Mouse (Mus musculus) intestine, postnatal 0 days (tissue): ENCODE results near the gene Mroh3. TPM values are rescaled to one million over a fixed set of nuclear protein-coding genes. Genes with fewer than 3 reads are reported as not detected.

Experiments
- ATAC-seq: fragments of 200-750 bp; cut with Nextera tagmentation; 2 replicates; pipeline ENCODE4 v1.8.0; 2017; ENCODE audit warnings: mild to moderate bottlenecking, moderate TSS enrichment, moderate library complexity
- H3K27ac ChIP-seq: fragments of 300-500 bp; sonication (generic); 2 replicates; pipeline ENCODE4 v1.5.1; 2014; ENCODE audit warnings: mild to moderate bottlenecking, low read depth, low read length, moderate library complexity
- H3K27me3 ChIP-seq: fragments of 300-500 bp; sonication (generic); replicated peaks from 2 replicates; pipeline ENCODE4 v1.6.1; 2014; ENCODE audit warnings: low read length, mixed read lengths; ENCODE audit not compliant: control insufficient read depth, insufficient read depth
- H3K36me3 ChIP-seq: fragments of 300-500 bp; sonication (generic); 2 replicates; pipeline ENCODE4 v1.6.1; 2014; ENCODE audit warnings: mild to moderate bottlenecking, moderate library complexity; ENCODE audit not compliant: control insufficient read depth, insufficient read depth
- H3K4me1 ChIP-seq: fragments of 300-500 bp; sonication (generic); replicated peaks from 2 replicates; pipeline ENCODE4 v1.6.1; 2014; ENCODE audit warnings: antibody characterized with exemption, low read length, mixed read lengths; ENCODE audit not compliant: control insufficient read depth, insufficient read depth
- H3K4me2 ChIP-seq: fragments of 300-500 bp; sonication (generic); replicated peaks from 2 replicates; pipeline ENCODE4 v1.6.1; 2014; ENCODE audit warnings: low read depth, mild to moderate bottlenecking, moderate library complexity
- H3K4me3 ChIP-seq: fragments of 300-500 bp; sonication (generic); 2 replicates; pipeline ENCODE4 v1.5.1; 2014; ENCODE audit warnings: low read depth, low read length
- H3K9ac ChIP-seq: fragments of 300-500 bp; sonication (generic); 2 replicates; pipeline ENCODE4 v1.6.1; 2014; ENCODE audit warnings: mild to moderate bottlenecking, low read depth, low read length
- H3K9me3 ChIP-seq: fragments of 300-500 bp; sonication (generic); 2 replicates; pipeline ENCODE4 v1.6.1; 2016; ENCODE audit warnings: mixed run types; ENCODE audit not compliant: control insufficient read depth
- CTCF ChIP-seq: sonication (generic); IDR thresholded peaks from 2 replicates; pipeline ENCODE4 v1.5.1; 2016; ENCODE audit warnings: low read depth, mild to moderate bottlenecking, control low read depth, antibody characterized with exemption, moderate library complexity
- WGBS: fragments of 180-500 bp; shearing (Covaris S2); extraction: QIAGEN DNeasy Blood & Tissue Kit; methylation state at CpG from one replicate; pipeline ENCODE4 v1.1.7; 2014; 5-methylcytosine and 5-hydroxymethylcytosine counted together
- polyA plus RNA-seq: library from polyadenylated mRNA; unstranded; fragments of >200 nt; fragmentation: Nextera tagmentation; extraction: Ambion mirVana; gene quantifications from 2 replicates; pipeline ENCODE4 v1.2.1, GENCODE M21; 2015

Gene Mroh3
- polyA plus RNA-seq, 1 experiment from 2014 or later = 0.04 TPM

- H3K9me3 ChIP-seq = no peaks in the 10 kb centered on the region
Measured at GRCm38 (mm10) chr1:136159830-136160229, 52.8 kb downstream of the Mroh3 start.

DNA sequence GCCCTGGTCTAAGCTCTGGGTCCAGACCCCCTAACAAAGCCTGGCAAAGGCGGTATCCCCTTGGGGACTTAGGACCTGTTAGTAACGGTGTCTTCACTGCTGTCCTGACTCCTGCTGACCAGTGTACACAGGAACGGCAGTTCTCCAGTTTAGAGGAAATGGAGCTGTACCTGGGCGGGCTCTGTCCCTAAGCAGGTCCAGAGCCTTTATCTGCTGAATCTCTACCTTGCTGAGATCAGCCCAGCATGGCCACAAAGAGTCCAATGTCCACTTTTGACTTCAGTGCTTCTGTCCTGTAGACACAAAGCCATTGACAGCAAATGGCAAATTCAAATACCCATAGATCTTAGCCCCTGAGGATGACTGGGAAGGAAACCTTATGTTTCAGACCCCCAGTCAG is 55.7 kb downstream of the Mroh3 start:
- peak; percentile 54 for ATAC-seq
- Histone ChIP-seq H3K4me1 (0 out of 2 replicates have a peak, but pooled peaks cover 3% of the 10 kb centered on the region), H3K27ac (peak overlapping the region; percentile 66; the same call in 1 of the 2 replicates), H3K4me3 (no peak overlapping the region), H3K9ac (no peak overlapping the region), H3K36me3 (peaks cover 92% of the 10 kb centered on the region), H3K4me2 (no peak overlapping the region), H3K27me3 (no peaks in the 10 kb centered on the region), H3K9me3 (no peaks in the 10 kb centered on the region)
- WGBS = 67% methylated on average over 4 of the region's 4 CpGs
- no peak for TF ChIP-seq CTCF

More at GRCm38 (mm10) chr1:136159830-136160229, 52.8 kb downstream of the Mroh3 start:
- Histone ChIP-seq H3K36me3 (peaks cover 91% of the 10 kb centered on the region), H3K4me2 (no peak overlapping the region), H3K4me1 (0 out of 2 replicates have a peak, but pooled peaks cover 3% of the 10 kb centered on the region), H3K27ac (no peak overlapping the region), H3K9ac (no peak overlapping the region), H3K27me3 (no peaks in the 10 kb centered on the region), H3K4me3 (no peak overlapping the region)
- no peak for ATAC-seq
- WGBS = 63% methylated on average over 12 of the region's 12 CpGs
- peak; percentile 53 for TF ChIP-seq CTCF

- TF ChIP-seq CTCF = peak; percentile 24; the same call in 1 of the 2 replicates
- H3K4me1 ChIP-seq = 0 out of 2 replicates have a peak, but pooled peaks cover 3% of the 10 kb centered on the region
- H3K9me3 ChIP-seq = no peaks in the 10 kb centered on the region
- no peaks in the 10 kb centered on the region for H3K27me3 ChIP-seq
- peak overlapping the region; percentile 66 for H3K27ac ChIP-seq
- H3K36me3 ChIP-seq = peaks cover 89% of the 10 kb centered on the region
- H3K9ac ChIP-seq = no peak overlapping the region
- no peak overlapping the region for H3K4me3 ChIP-seq
- ATAC-seq = no peak
- no peak overlapping the region for H3K4me2 ChIP-seq
- 96% methylated on average over 4 of the region's 4 CpGs for WGBS
Measured at GRCm38 (mm10) chr1:136156304-136156703, 56.3 kb downstream of the Mroh3 start.

DNA sequence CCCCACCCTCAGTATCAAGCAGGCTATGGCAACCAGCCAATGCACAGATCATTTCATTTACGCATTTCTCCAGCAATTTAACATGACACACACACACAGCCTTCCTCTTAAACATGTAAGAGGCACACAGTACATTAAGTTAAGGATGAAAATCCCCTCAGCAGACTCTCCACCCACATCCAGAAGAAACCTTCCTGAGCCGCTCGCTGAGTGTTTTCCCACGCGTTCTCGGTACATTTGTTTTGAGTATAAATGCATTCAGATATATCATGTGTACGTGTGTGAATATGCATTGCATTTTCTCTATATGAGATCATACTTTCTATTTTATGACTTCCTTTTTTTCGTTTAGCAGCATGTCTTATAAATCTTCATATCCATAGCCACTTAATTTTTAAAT is 61.3 kb downstream of the Mroh3 start:
- ATAC-seq = no peak
- Histone ChIP-seq H3K9me3 (no peaks in the 10 kb centered on the region), H3K27me3 (no peaks in the 10 kb centered on the region), H3K4me1 (no peaks in the 10 kb centered on the region), H3K4me2 (no peak overlapping the region), H3K36me3 (peaks cover 83% of the 10 kb centered on the region), H3K4me3 (no peak overlapping the region), H3K9ac (no peak overlapping the region), H3K27ac (no peak overlapping the region)
- WGBS = 70% methylated on average over 8 of the region's 8 CpGs
- TF ChIP-seq CTCF = no peak

DNA sequence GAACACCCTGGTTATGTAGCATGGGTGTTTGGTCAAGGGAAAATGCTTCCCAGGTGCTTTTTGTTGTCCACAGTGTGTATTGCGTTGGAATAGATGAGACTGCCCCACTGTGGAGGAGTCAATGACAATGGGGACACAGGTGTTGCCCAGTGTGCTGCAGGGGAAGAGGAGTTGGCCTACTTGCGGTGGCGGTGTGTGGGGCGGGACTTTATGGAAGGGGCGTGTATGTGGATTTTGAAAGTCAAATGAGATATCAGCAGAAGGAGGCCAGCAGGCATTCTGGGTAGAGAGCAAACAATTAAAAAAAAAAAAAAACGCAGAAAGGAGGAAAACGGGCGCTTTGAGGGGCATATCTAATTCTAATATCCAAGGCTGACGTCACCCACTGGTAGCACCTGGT is 62.9 kb downstream of the Mroh3 start:
- no peak; the same call in 1 of the 2 replicates for ATAC-seq
- H3K4me1 ChIP-seq = no peaks in the 10 kb centered on the region

GRCm38 (mm10) chr1:136143514-136143913 is 69.1 kb downstream of the Mroh3 start:
- Histone ChIP-seq H3K4me1 (peaks cover 14% of the 10 kb centered on the region), H3K9ac (no peak overlapping the region), H3K36me3 (peaks cover 29% of the 10 kb centered on the region), H3K27ac (no peak overlapping the region), H3K9me3 (no peaks in the 10 kb centered on the region), H3K4me3 (no peak overlapping the region), H3K27me3 (no peaks in the 10 kb centered on the region), H3K4me2 (no peak overlapping the region)
- WGBS = 91% methylated on average over 10 of the region's 10 CpGs
- no peak for TF ChIP-seq CTCF
- ATAC-seq = no peak

More for the DNA sequence above, 62.9 kb downstream of the Mroh3 start:
- Histone ChIP-seq H3K27me3 (no peaks in the 10 kb centered on the region), H3K36me3 (peaks cover 81% of the 10 kb centered on the region), H3K4me3 (no peak overlapping the region), H3K9ac (no peak overlapping the region), H3K4me2 (no peak overlapping the region), H3K9me3 (no peaks in the 10 kb centered on the region), H3K27ac (no peak overlapping the region)
- 63% methylated on average over 9 of the region's 9 CpGs for WGBS
- TF ChIP-seq CTCF = no peak
